Mouse (Mus musculus): ENCODE data around the gene Cdh4. TPM values are rescaled to one million over a fixed set of nuclear protein-coding genes. Genes with fewer than 3 reads are reported as not detected.

Cdh4 gene
- polyA plus RNA-seq, 1 experiment, result not detected

GRCm38 (mm10) chr2:179852862-179853261 lies 410.6 kb downstream of the Cdh4 start:
- H3K27ac ChIP-seq (replicated peaks; ENCODE audit: low read depth, low read length), result no peak overlapping the region
- no peaks in the 10 kb centered on the region for H3K4me1 ChIP-seq (ENCODE audit: control insufficient read depth, insufficient read depth, insufficient read length, low read length)
- no peak overlapping the region for H3K4me3 ChIP-seq (ENCODE audit: insufficient read depth, low read depth, low read length)

DNA sequence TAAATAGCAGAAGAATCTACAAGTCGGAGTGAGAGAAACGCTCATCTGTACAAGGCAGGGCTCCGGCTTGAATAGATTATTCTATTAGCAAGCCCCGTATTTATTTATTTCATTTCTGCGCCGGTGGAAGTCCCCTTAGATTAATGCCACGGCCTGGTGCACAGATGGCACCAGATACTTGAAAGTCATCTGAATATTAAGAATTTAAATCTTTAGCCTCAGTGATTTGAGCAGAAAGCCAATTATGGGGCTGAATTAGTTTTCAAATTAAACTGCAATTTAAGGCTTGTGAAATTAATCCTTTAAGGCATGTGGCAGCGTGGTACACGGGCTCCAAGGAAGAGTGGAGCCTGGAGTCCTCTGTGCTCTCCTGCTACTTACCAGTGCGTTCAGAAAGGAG lies 411.7 kb downstream of the Cdh4 start:
- Histone ChIP-seq H3K4me3 (ENCODE audit: insufficient read depth, low read depth, low read length) (no peak overlapping the region), H3K27ac (replicated peaks; ENCODE audit: low read depth, low read length) (no peak overlapping the region), H3K4me1 (ENCODE audit: control insufficient read depth, insufficient read depth, insufficient read length, low read length) (no peaks in the 10 kb centered on the region)

DNA sequence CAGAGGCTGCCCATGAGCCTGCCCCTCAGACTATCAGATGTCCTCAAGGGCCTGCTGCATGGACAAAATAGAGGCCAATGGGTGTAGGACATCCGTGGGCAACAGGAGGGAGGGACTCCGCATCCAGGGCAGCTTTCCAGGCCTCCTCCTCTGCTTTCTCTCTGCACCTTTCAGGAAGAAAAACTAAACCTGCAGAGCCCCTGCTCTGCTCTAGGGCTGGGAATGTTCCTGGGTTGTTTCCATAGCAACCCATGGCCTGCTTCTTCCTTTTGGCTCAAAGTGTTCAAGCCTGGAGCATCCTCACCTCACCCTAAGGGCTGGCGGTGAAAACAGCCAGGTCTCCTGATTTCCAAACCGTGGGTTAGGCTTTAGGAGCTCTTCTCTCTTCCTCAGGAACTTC lies 414.9 kb downstream of the Cdh4 start:
- no peaks in the 10 kb centered on the region for H3K4me1 ChIP-seq (ENCODE audit: control insufficient read depth, insufficient read depth, insufficient read length, low read length)
- H3K4me3 ChIP-seq (ENCODE audit: insufficient read depth, low read depth, low read length), result no peak overlapping the region
- no peak overlapping the region for H3K27ac ChIP-seq (replicated peaks; ENCODE audit: low read depth, low read length)

- Histone ChIP-seq H3K4me3 (ENCODE audit: insufficient read depth, low read depth, low read length) (no peak overlapping the region), H3K27ac (replicated peaks; ENCODE audit: low read depth, low read length) (no peak overlapping the region), H3K4me1 (ENCODE audit: control insufficient read depth, insufficient read depth, insufficient read length, low read length) (no peaks in the 10 kb centered on the region)
These were observed 420.4 kb downstream of the Cdh4 start for GRCm38 (mm10) chr2:179862676-179863075.

DNA sequence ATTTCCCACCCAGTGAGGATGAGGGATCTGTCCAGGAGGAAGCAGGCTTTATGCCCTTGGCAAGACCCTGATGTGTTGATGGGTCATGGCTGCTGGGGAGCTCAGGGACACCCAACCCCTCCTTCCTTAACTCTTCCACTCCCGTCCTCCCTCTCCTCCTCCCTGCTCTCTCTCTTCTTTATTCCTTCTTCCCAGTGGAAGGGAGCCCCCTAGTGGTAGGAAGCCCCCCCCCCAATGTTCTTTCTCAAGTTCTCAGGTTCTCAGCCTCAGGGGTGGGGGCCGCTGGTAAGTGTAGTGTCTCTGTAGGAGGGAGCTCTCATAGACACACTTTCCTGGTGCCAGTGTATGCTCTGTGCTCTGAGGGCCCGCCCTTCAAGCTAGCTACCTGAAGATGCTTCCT lies 421.0 kb downstream of the Cdh4 start:
- H3K27ac ChIP-seq (replicated peaks; ENCODE audit: low read depth, low read length), result no peak overlapping the region

GRCm38 (mm10) chr2:179865097-179865496 lies 422.9 kb downstream of the Cdh4 start:
- H3K4me3 ChIP-seq (ENCODE audit: insufficient read depth, low read depth, low read length), result no peak overlapping the region
- no peaks in the 10 kb centered on the region for H3K4me1 ChIP-seq (ENCODE audit: control insufficient read depth, insufficient read depth, insufficient read length, low read length)
- no peak overlapping the region for H3K27ac ChIP-seq (replicated peaks; ENCODE audit: low read depth, low read length)

More for the DNA sequence above, 421.0 kb downstream of the Cdh4 start:
- H3K4me1 ChIP-seq (ENCODE audit: control insufficient read depth, insufficient read depth, insufficient read length, low read length), result no peaks in the 10 kb centered on the region
- H3K4me3 ChIP-seq (ENCODE audit: insufficient read depth, low read depth, low read length), result no peak overlapping the region

DNA sequence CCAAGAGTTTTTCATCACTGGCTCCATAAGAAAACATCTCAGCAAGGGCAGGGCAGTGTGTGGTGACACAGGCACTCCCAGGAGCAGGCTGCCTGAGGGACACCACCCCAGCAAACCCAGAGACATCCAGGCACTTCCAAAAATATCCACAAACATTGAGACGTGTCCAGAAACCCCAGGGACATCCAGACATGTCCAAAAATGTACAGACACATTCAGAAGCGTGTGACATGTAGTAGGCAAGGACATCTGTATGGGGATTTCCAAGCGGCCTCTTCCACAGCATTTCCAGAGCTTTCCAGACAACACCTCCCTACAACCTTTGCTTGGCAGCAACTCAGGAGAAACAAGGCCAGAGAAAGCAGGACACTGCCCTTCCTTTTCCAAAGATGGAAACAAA lies 425.4 kb downstream of the Cdh4 start:
- Histone ChIP-seq H3K27ac (replicated peaks; ENCODE audit: low read depth, low read length) (no peak overlapping the region), H3K4me1 (ENCODE audit: control insufficient read depth, insufficient read depth, insufficient read length, low read length) (no peaks in the 10 kb centered on the region), H3K4me3 (ENCODE audit: insufficient read depth, low read depth, low read length) (no peak overlapping the region)

GRCm38 (mm10) chr2:179869871-179870270 lies 427.6 kb downstream of the Cdh4 start:
- Histone ChIP-seq H3K4me1 (ENCODE audit: control insufficient read depth, insufficient read depth, insufficient read length, low read length) (no peaks in the 10 kb centered on the region), H3K4me3 (ENCODE audit: insufficient read depth, low read depth, low read length) (no peak overlapping the region), H3K27ac (replicated peaks; ENCODE audit: low read depth, low read length) (no peak overlapping the region)

GRCm38 (mm10) chr2:179872724-179873123 lies 430.5 kb downstream of the Cdh4 start:
- H3K4me1 ChIP-seq (ENCODE audit: control insufficient read depth, insufficient read depth, insufficient read length, low read length), result no peaks in the 10 kb centered on the region
- H3K27ac ChIP-seq (replicated peaks; ENCODE audit: low read depth, low read length), result no peak overlapping the region
- no peak overlapping the region for H3K4me3 ChIP-seq (ENCODE audit: insufficient read depth, low read depth, low read length)

DNA sequence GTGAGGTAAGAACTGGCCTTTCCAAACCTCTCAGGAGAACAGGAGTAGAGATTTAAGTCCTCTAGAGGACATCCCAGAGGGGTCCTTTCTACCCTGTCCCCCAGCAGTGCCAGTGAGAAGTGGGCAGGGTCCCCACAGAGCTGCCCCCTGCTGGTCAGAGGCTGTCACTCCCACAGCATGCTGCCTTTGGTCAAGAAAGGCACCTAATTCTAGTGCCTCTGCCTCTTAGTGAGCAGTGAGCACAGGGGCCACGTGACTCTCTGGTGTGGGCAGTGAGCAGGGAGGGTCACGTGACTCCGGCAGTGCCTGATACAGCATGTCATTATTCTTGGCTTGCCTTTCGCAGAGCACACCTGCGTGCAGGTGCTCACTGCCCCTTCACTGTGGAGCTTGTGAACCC lies 431.1 kb downstream of the Cdh4 start:
- H3K27ac ChIP-seq (replicated peaks; ENCODE audit: low read depth, low read length), result no peak overlapping the region

GRCm38 (mm10) chr2:179875147-179875546 lies 432.9 kb downstream of the Cdh4 start:
- no peak overlapping the region for H3K27ac ChIP-seq (replicated peaks; ENCODE audit: low read depth, low read length)
- H3K4me1 ChIP-seq (ENCODE audit: control insufficient read depth, insufficient read depth, insufficient read length, low read length), result no peaks in the 10 kb centered on the region
- no peak overlapping the region for H3K4me3 ChIP-seq (ENCODE audit: insufficient read depth, low read depth, low read length)

More for the DNA sequence above, 431.1 kb downstream of the Cdh4 start:
- Histone ChIP-seq H3K4me1 (ENCODE audit: control insufficient read depth, insufficient read depth, insufficient read length, low read length) (no peaks in the 10 kb centered on the region), H3K4me3 (ENCODE audit: insufficient read depth, low read depth, low read length) (no peak overlapping the region)

- H3K4me1 ChIP-seq (ENCODE audit: control insufficient read depth, insufficient read depth, insufficient read length, low read length), result no peaks in the 10 kb centered on the region
- H3K4me3 ChIP-seq (ENCODE audit: insufficient read depth, low read depth, low read length), result no peak overlapping the region
- H3K27ac ChIP-seq (replicated peaks; ENCODE audit: low read depth, low read length), result no peak overlapping the region
These were observed 435.5 kb downstream of the Cdh4 start for GRCm38 (mm10) chr2:179877551-179878215.

- Histone ChIP-seq H3K4me1 (ENCODE audit: control insufficient read depth, insufficient read depth, insufficient read length, low read length) (no peaks in the 10 kb centered on the region), H3K27ac (replicated peaks; ENCODE audit: low read depth, low read length) (no peak overlapping the region), H3K4me3 (ENCODE audit: insufficient read depth, low read depth, low read length) (no peak overlapping the region)
These were observed 442.3 kb downstream of the Cdh4 start for GRCm38 (mm10) chr2:179884561-179884960.

DNA sequence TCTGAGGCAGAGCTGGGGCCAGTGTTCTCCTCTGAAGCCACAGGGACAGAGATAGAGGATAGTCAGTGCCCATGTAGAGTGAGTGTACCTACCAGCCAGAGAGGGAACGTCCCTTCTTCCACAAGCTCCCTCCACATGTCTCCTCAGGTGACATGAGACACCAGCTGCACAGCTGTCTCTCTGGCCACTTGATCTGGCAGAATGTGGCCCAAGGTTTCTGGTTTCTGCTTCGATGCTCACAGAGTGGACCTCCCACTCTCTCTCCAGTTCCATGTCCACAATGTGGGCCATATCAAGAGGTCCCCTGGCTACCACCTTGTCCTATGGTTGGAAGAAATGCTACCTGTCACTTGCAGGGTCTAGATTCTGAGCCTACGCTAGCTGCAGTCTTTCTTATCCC lies 448.8 kb downstream of the Cdh4 start:
- H3K27ac ChIP-seq (replicated peaks; ENCODE audit: low read depth, low read length), result no peak overlapping the region
- no peaks in the 10 kb centered on the region for H3K4me1 ChIP-seq (ENCODE audit: control insufficient read depth, insufficient read depth, insufficient read length, low read length)
- H3K4me3 ChIP-seq (ENCODE audit: insufficient read depth, low read depth, low read length), result no peak overlapping the region

- Histone ChIP-seq H3K4me1 (ENCODE audit: control insufficient read depth, insufficient read depth, insufficient read length, low read length) (no peaks in the 10 kb centered on the region), H3K4me3 (ENCODE audit: insufficient read depth, low read depth, low read length) (no peak overlapping the region), H3K27ac (replicated peaks; ENCODE audit: low read depth, low read length) (no peak overlapping the region)
These were observed 454.7 kb downstream of the Cdh4 start for GRCm38 (mm10) chr2:179896949-179897348.

DNA sequence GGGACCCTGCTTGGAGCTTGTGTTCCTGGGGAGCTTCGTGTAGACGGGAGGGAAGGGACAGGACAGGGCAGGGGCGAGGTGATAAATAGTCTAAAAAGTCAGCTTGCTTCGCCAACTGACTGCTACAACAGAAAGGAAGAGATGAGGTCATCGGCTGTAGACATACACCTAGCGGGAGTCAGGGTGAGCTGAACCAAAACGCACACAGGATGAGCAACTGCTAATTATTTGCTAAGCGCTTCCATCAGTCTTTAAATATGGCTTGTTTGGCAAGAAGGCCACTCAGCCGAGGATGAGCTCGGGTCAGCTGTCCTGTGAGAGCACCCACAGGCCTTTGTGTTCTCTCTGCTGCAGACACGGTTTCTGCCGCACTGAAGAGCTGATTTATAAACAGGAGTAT lies 470.7 kb downstream of the Cdh4 start:
- Histone ChIP-seq H3K4me3 (ENCODE audit: insufficient read depth, low read depth, low read length) (no peak overlapping the region), H3K27ac (replicated peaks; ENCODE audit: low read depth, low read length) (no peak overlapping the region), H3K4me1 (ENCODE audit: control insufficient read depth, insufficient read depth, insufficient read length, low read length) (no peaks in the 10 kb centered on the region)
